Mouse (Mus musculus): ENCODE data around the gene Spag7. TPM values are rescaled to one million over a fixed set of nuclear protein-coding genes. Genes with fewer than 3 reads are reported as not detected.

Gene Spag7
- polyA plus RNA-seq, 1 experiment = 45.7 TPM

DNA sequence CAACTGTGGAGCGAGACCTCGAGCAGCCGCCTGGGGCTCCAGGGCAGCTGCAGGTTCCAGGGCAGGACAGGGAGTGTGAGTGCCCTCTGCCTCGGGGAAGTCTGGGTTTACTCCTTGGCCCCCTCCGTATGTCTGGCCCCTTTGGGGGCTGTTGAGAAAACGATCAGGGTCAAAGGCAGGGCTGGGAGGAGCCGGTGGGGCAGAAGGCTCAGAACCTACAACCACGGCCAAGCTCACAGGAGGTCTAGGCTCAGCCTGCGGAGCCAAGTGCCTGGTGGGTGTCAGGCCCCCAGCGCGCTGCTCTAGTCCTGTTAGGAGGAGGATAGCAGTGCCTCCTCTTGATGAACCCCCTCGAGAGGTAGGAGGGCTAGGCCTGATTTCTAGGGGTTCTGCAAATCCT lies 12.0 kb upstream of the Spag7 start:
- DNase-seq (ENCODE audit: low read depth) = no peak

DNA sequence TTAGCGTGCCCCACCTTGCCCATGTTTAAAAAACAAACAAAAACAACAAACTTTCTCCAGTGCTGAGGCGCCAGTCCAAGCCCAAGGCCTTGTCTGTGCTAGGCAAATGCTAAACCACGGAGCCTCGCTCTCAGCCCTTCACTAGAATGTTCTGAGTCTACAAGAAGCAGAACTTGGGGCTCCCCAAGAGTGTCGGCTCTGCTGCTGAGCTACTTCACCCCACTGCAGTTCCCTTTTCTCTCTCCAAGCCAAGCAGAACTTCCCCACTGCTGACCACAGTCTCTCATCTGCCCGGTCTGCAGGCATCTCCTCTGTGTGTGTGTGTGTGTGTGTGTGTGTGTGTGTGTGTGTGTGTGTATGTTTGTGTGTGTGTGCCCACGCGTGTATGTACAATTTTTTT lies 10.7 kb upstream of the Spag7 start:
- no peak for DNase-seq (ENCODE audit: low read depth)

DNA sequence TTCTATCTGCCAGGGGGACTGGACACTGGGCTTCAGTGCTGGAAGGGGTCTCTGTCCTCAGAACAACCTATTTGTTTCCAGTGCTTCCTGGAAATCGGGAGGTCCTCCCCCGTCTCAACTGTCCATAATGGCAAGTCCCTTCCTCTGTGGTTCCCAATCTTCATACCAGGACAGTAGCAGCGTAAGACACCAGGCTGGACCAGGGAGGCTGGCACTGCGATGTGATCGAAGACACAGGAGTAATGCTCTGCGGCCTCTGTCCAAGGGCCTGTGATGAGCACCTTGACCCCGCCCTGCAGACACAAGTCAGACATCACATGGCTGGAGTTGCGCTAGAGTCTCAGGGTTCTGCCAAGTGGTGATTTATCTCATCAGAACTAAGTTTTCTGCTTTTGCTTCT lies 10.1 kb upstream of the Spag7 start:
- no peak for DNase-seq (ENCODE audit: low read depth)

DNA sequence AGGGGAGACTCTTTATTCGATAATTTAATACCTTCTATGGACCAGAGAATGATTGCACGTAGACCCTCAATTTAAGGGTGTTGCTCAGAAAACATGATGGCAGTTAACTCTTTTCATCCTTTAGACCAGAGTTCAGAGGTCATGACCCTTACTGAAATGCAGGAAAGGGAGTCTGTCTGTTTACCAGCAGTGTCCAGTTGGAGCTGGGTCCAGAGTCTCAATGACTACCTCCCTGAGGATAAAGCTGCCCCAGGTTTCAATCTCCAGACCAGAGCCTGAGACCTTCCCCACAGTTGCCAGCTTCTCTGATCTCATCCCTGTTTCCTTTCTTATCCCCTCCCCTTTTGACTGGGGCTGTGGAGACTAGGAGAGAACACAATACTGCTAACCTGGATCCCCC lies 9.4 kb upstream of the Spag7 start:
- DNase-seq (ENCODE audit: low read depth) = no peak

DNA sequence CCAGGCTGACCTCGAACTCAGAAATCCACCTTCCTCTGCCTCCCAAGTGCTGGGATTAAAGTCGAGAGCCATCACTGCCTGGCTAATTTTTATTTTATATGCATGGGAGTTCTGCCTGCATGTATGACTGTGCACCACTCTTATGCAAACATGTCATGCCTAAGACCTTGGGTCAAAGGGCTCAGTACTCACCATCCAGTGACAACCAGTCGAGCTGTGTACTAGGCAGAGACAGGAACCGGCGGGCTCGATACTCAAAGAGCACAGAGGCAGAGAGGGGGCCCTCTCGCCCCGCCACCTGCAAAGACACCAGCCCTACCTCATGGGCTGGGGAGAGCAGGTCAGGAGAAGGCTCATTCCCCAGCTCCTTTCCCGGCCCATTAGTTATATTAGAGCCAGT lies 8.9 kb upstream of the Spag7 start:
- DNase-seq (ENCODE audit: low read depth) = no peak

DNA sequence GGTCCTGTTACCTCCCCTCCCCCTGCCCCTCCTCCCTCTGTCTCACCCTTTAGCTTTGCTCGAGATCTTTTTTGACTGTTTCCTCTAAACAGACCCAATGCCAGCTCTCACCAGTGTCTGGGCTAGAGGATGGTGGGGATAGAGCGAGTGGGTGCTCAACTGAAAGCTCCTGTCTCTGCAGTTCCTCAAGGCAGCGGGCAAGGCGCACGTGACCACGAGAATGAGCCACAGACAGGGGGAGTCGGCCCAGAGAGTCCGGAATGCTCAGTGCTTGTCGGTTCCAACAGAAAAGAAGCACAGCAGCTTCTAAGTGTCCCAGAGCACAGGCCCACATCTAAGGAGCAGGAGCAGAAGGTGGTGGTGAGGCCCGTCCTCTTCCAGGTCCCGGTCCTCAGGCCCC lies 5.3 kb upstream of the Spag7 start:
- DNase-seq (ENCODE audit: low read depth) = no peak

DNA sequence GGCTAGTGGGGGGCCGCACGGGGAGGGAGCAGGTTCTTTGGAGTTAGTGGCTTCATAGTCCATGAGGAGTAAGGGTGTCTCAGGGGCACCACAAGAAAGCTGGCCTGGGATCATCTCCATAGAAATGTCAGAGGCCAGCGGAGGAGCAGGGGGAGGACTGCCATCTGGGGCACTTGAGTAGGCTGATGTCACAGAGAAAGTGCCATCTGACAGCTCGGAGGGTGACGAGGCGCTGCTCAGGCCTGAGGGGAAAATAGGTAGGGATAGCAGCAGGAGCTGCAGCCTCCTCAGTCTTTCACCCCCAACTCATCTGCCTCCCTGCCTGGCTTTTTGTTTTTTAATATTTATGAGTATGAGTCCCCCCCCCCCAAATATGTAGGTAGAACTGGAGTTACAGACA lies 4.8 kb upstream of the Spag7 start:
- DNase-seq (ENCODE audit: low read depth) = no peak

DNA sequence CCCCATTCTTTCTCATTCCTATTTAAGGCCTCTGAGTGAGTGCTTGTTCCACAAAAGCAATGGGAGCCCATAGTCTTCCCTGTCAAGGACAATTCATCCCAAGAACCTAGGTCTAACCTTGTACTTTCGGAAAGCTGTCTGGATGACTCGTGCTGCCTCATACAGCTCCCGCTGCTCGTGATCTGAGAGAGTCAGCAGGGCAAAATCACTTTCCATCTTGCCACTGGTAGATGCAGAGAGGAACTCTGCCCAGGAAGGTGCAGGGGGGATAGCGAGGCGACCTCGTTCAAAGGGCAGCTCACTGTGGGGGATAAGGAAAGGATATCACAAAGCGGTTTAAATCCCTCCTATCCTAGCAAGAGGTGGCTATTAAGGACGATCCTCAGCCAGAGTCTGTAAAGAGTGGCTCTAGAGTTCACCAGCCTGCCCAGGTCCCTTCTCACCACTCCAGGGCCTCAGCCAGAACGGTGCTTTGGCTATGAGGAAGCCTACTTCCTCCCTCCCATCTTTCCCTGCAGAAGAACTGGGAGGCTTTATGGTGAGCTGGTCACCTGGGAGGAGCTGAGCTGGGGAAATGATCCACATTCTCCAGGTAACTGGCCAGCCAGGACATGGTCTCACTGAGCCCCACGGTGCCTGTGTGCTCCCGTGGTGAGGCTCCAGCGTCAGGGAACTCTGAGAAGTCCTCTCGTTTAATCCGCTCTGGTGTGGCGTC lies 2.3 kb upstream of the Spag7 start:
- DNase-seq (ENCODE audit: low read depth) = no peak

DNA sequence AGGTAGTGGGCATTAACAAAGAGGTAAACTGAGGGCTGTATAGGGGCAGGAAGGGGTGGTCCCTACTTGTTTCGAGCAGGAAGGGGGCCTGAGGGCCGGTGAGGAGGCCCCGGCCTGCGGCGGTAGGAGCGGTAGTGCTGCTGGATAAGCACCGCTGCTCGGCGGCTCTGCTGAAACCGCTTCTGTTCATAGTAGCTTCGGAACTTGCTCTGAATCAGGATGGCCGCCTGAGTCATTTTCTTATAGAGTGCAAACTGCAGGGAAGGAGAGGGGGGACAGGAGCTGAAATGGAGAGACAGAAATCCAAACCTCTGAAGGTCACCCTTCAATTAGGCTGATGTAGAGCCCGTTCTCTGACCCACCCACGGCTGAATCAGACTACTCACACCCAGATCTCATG lies 1.3 kb upstream of the Spag7 start:
- no peak for DNase-seq (ENCODE audit: low read depth)

DNA sequence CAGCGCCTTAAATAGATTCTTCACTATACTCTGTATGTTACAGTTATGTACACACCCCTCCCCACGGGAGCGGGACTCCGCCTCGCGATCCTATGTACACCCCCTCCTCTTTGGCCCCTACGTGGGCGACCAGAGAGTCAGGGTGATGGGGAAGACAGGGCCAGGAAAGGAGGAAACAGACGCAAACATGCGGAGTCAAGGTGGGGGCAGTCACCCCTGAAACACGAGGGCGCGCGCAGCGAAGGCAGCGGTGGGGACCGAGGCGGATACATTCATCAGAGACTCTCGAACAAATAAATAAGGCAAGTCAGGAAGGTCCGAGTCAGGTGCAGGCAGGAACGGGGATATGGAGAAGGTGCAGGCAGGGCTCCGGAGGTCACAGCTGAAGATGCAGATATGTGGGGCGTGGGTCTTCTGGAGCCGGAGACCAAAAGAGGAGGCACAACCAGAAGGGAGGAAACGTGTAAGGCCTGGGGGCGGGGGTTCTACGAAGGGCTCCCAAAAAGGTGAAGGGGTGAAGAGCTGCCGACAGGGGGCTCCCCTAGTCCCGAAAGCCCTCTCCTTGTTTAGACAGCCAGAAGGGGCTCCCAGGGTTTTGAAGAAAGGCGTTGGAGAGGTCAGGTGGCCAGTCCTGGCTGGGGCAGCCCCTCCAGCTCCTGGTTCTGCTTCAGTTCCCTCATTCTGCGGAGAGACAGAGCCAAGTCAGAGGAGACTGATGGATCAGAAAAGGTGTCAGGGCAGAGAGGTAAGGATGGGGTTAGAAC lies 548 bp upstream of the Spag7 start:
- DNase-seq (ENCODE audit: low read depth) = no peak

DNA sequence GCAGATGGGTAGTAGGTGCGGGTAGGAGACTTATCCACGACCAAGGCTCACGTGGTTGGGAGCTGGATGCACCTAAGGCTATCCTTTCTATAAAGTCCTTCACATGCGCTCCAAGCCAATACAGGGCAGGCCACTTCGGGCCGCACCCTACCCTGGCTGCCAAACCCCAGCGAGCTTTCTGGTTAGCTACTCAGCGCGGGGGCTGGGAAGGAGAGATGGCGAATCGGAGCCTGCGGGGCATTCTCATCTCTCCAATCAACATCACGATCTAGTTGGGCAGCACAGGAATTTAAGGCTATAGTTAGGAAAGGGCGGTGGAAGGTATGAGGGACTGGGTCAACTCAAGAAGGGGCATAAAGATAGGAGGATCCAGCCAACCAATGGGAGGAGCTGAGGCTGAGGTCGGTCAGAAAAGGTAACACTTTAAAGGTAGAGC lies 863 bp downstream of the Spag7 start:
- DNase-seq (ENCODE audit: low read depth) = no peak

DNA sequence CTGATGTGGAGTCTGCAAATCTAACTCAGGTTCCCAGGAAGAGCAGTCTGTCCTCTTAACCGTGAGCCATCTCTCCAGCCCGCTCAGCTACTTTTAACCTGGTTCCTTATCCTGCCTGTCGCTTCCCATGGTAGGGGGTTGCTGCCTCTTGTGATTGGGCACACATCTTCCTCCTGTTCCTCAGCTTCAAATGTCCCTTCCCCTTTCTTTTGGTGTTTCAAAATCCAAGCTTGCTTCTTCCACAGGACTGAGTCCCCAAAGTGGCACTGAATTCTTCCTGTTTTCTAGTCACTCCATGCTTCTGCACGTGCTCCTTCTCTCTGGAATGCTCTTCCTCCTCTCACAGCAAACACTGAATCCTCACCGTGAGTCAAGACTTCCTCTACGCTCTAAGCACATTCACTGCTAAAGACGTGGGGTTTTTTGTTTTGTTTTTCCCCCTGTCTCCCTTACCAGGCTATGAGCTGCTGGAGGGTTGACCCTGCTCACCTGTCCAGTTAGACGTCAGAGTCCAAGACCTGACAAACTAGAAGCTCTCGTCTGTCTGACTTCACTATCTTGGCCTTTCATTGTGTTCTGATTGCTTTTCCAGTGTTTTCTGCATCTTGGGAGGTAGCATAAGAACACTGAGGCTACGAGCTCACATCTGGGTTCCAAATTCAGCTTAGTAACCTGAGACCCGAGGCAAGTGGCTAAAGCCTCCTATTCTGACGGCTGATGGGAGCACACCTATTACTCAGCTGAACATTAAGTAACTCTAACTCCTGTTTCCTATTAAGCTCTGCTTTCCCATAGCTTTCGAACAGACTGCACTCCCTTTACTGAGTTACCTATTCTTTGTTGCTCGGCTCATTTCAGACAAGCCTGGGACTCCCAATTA lies 1.7 kb downstream of the Spag7 start:
- DNase-seq (ENCODE audit: low read depth) = no peak

DNA sequence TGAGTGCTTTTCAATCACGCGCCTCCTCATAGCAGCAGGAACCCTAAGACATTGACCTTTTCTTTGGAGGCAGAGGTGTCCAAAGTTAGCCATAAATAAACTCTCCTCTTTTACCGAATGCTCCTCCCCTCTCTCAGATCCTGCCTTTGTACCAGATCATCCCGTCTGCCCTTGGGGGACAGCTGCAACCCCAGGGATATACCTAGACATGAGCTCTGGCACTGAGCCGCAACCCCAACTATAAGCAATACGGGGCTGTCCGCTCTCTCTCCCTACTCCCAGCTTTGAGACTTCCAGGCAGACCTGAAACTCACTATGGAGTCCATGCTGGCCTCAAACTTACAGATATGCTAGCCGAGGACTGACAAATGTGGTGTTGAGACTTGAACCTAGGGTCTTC lies 2.5 kb downstream of the Spag7 start:
- DNase-seq (ENCODE audit: low read depth) = no peak

DNA sequence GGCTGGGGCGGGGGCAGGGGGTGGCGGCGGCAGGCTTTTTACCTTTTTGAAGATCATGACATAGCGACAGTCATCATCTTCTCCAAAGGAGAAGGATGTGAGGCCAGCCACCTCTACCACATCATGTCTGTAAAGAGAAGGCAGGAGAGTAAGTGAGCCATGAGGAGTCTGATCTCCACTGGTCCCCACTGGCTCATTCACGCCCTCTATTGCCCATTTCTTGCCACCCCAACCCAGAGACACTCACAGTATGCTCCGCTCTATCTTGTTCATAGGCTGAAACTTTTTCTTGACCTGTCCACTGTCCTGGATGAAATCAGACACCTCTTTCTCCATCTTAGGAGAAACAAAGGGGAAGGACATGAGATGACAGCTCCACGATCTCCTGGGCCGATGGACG lies 4.5 kb downstream of the Spag7 start:
- no peak for DNase-seq (ENCODE audit: low read depth)

DNA sequence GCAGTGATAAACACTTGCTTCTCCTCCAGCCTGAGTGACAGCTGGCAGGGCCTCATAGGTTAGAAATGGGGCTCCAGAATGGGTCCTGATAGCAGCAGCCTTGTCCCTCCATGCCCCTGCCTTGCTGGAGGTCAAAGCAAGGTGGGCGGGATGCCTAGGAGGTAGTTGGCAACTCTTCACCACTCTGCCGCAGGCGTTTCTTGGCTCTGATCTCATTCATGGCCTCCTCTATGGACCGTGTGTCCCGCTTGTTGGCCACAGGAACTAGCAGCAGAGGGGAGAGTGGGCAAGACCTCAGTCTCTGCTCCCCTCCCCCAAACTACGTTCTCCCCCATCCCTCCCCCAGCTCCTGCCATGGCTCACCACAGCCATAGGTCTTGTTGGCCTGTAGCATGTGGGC lies 5.3 kb downstream of the Spag7 start:
- DNase-seq (ENCODE audit: low read depth) = no peak

DNA sequence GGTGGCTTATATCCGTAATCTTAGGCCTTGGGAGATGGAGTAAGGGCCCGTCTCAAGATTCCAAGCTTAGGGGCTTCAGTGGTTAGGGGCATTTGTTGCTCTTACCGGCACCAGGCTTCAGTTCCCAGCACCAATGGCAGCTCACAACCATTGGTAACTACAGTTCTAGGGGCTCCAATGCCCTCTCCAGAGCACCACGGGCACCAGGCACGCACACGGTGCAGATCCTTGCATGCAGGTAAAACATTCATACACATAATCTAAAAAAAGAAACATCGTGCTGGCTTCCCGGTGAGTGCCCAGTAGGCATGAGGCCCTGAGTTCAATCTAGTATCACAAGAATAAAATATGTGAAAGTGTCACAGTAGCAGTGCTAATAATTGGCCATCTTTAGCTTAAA lies 6.1 kb downstream of the Spag7 start:
- no peak for DNase-seq (ENCODE audit: low read depth)

DNA sequence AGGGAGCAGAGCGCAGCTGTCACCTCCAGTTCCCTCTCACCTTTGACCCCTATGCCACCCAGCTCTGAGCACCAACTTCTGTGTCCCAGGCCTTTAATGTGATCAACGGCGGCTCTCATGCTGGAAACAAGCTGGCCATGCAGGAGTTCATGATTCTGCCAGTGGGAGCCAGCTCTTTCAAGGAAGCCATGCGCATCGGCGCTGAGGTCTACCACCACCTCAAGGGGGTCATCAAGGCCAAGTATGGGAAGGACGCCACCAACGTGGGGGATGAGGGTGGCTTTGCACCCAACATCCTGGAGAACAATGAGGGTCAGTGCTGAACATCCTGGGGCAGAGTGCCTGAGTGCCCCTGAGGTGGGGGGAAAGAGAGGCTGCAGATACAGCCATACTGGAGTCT lies 8.6 kb downstream of the Spag7 start:
- DNase-seq (ENCODE audit: low read depth) = no peak

DNA sequence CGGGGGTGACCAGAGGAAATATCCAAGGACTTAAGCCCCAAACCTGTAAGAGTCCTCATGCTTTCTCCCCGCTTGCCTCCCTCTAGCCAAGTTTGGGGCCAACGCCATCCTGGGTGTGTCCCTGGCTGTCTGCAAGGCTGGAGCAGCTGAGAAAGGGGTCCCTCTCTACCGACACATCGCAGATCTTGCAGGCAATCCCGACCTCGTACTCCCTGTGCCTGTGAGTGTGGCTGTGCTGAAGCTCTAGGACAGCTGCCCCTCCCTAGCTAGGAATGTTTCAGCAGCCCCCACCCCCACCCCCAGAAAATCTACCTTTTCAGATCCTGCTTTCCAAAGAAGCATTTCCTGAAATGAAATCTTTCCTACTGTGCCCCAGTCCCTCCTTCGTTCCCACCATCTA lies 10.3 kb downstream of the Spag7 start:
- no peak for DNase-seq (ENCODE audit: low read depth)

DNA sequence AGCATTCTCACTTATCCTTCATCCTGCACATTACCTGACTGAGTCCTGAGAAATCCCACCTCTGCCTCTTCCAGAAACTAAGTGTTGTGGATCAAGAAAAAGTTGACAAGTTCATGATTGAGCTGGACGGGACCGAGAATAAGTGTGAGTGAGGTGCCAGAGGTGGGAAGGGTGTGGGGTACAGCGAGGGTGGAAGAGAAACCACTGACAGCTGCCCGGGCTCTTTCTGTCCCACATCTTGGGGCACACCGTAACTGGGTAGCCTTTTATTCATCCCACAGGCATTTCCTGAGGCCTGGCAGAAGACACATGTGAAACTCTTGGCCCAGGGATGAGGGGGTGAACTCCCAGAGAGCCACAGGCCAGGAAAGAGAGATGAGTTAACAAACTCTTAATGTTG lies 10.7 kb downstream of the Spag7 start:
- DNase-seq (ENCODE audit: low read depth) = no peak

DNA sequence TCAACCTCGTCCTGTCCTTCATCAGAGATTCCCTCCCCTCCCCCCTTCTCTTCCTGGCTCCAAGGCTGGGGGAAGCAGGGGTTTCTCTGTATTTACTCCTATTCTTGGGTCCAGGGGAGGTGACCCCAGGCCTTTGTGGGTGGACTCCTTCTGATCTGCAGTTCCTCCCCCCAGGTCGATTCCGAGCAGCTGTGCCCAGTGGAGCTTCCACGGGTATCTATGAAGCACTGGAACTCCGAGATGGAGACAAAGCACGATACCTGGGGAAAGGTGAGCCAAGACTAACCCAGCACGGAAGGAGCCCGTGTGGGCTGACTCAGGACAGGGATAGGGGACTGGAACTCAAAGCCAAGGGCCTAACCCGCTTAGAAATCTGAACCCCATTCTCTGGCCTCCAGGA lies 11.2 kb downstream of the Spag7 start:
- DNase-seq (ENCODE audit: low read depth) = no peak

DNA sequence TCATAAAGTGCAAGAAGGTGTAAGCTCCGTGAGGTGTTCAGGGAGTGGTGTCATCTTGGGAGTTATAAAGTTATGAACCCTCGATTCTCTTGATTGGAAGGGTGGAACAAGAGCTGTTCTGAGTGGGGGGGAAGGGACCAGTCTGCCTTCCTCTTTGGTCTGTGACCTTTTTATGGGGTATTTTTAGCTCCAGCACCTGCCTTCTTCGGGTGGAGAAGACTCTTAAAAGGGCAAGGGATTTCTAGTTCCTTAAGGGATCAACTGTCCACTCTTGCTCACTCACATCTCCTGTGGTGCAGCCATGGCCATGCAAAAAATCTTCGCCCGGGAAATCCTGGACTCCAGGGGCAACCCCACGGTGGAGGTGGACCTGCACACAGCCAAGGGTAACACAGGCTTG lies 11.6 kb downstream of the Spag7 start:
- DNase-seq (ENCODE audit: low read depth) = no peak

DNA sequence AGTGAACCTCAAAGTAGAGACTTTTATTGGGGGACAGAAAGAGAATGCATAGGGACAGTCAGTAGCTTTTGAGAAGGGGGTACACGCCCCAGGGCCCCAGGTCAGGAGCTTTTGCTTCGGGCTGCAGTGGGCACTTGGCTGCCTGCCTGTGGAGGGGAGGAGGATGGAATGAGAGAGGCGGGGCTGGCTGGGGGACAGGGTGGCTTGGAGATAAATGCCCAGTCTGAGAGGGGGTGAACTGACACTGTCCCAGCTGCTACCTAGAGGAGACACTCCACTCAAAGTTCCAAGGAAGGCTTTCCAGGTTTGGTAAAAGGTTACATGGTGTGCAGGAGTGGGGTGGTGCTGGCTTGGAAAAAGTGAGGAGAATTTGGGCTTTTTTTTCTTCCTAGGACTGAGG lies 12.3 kb downstream of the Spag7 start, which contains the start of gene Eno3:
Gene Eno3, plus strand, starts transcription at position 239 of the 400 bp plus-strand sequence.
- DNase-seq (ENCODE audit: low read depth) = no peak
